Mouse (Mus musculus) lung, adult 2 months (tissue): ENCODE results near the gene Immp1l. TPM values are rescaled to one million over a fixed set of nuclear protein-coding genes. Genes with fewer than 3 reads are reported as not detected.

Experiments used
- DNase-seq: peaks from one replicate; pipeline ENCODE4 v3.0.0; 2022
- H3K4me1 ChIP-seq: fragments of 200-500 bp; 2 replicates; pipeline ENCODE4 v1.6.1; 2011; ENCODE audit warnings: low read length; ENCODE audit not compliant: control insufficient read depth, insufficient read depth
- H3K4me3 ChIP-seq: fragments of 200-500 bp; replicated peaks from 2 replicates; pipeline ENCODE3; 2011; ENCODE audit warnings: low read depth, mild to moderate bottlenecking, control low read depth, low read length; ENCODE audit errors: extremely low read depth
- CTCF ChIP-seq: fragments of 200-500 bp; IDR thresholded peaks from 2 replicates; pipeline ENCODE4 v1.5.1; 2011; ENCODE audit warnings: mild to moderate bottlenecking, low read length, control low read depth; ENCODE audit not compliant: insufficient read depth
- POLR2A ChIP-seq: fragments of 200-500 bp; IDR thresholded peaks from 2 replicates; pipeline ENCODE4 v1.6.1; 2011; ENCODE audit warnings: low read depth, mild to moderate bottlenecking, control low read depth, low read length, borderline replicate concordance; ENCODE audit errors: extremely low read depth
- WGBS: fragments of 180-500 bp; shearing (Covaris S2); methylation state at CpG from one replicate; pipeline ENCODE4 v1.1.7; 2018; 5-methylcytosine and 5-hydroxymethylcytosine counted together
- polyA plus RNA-seq: library from polyadenylated mRNA; depleted of rRNA; stranded (reverse); fragments of >200 nt; gene quantifications from 2 replicates; pipeline ENCODE4 v1.2.3, GENCODE M21; 2012; rRNA removed

The Immp1l gene
- polyA plus RNA-seq, 1 experiment: 8.9 TPM

DNA sequence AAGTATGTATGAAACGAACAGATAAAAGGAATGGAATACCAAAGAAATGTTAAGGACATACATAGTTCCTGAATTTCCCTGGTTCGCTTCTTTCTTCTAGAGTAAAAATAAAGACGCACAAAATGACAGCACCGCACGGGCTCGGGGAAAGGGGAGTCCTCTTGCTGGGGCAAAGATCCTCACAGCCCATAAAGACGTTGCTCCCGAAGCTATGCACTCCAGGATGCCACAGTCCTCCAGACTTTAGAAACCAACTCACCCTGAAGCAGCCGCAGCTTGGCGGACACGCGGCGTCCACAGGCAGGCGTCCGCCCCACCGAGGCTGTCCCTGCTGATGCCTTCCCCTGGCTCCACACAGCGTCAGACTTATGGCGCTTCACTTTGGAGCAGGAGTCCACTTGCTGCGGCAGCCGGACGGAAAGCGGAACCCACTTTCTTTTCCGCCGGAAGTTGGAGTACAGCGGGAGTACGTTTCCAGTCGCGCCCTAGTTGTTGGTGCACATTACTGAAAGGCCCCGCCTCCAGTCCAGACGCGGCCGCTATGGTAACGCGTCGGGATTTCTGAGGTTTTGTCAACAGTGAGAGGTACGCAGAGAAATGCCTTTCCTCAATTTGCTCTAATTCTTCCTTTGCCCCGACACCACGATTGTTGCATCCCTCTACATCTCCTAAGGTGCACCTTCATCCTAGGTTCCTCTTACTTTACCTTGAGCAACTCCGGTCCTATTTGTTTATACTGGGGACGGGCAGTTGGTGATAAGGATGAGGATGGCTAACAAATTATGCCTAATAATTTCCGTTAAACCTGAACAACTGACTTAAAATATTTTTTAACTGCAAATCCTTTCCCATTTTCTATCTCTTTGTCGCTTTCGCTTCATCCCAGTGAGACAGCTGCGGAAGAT lies 98.6 kb downstream of the Immp1l start, which contains the start of gene Dnajc24:
Gene Dnajc24 (minus strand): TSS at position 715 of the 905 bp plus-strand sequence.
- TF ChIP-seq POLR2A (peak; percentile 69; the same call in 1 of the 2 replicates), CTCF (no peak)
- DNase-seq: peak; percentile 85
- 1% methylated on average over 44 of the region's 44 CpGs for WGBS

GRCm38 (mm10) chr2:106008415-106008814 lies 104.0 kb downstream of the Immp1l start:
- TF ChIP-seq CTCF (no peak), POLR2A (no peak)

More for the DNA sequence above, 98.6 kb downstream of the Immp1l start, which contains the start of gene Dnajc24:
- no peaks in the 10 kb centered on the region for H3K4me1 ChIP-seq
- peak within 1 kb of the TSS; percentile 63 for H3K4me3 ChIP-seq

More at GRCm38 (mm10) chr2:106008415-106008814, 104.0 kb downstream of the Immp1l start:
- WGBS: 56% methylated on average over 2 of the region's 2 CpGs
- DNase-seq: no peak
- Histone ChIP-seq H3K4me1 (no peaks in the 10 kb centered on the region), H3K4me3 (no peak overlapping the region)

Other genes with a start within 250 kb of the Immp1l start
- gene Pax6, start 235.7 kb upstream of the Immp1l start, polyA plus RNA-seq: not detected in 2 replicates
- gene Elp4, start 74 bp upstream of the Immp1l start, polyA plus RNA-seq: 2.3 and 3.7 TPM in 2 replicates
- 12.0 and 15.3 TPM in 2 replicates for gene Dnajc24, start 98.9 kb downstream of the Immp1l start, polyA plus RNA-seq